Mouse (Mus musculus) testis, adult 2 months (tissue): ENCODE results near the gene Anpep.

Experiments
- CTCF ChIP-seq: fragments of 200-500 bp; IDR thresholded peaks from 2 replicates; pipeline ENCODE4 v1.5.1; 2012; ENCODE audit warnings: low read depth, mild to moderate bottlenecking, inconsistent platforms, low read length, moderate library complexity; ENCODE audit not compliant: control insufficient read depth, insufficient read depth, insufficient replicate concordance
- POLR2A ChIP-seq: fragments of 200-500 bp; IDR thresholded peaks from 2 replicates; pipeline ENCODE4 v1.6.1; 2012; ENCODE audit warnings: low read depth, mild to moderate bottlenecking, inconsistent platforms, low read length, moderate library complexity; ENCODE audit not compliant: control insufficient read depth

GRCm38 (mm10) chr7:79832980-79833379 is 27.9 kb downstream of the Anpep start:
- TF ChIP-seq CTCF (no peak), POLR2A (no peak)
